Mouse (Mus musculus): ENCODE results near the gene Acaa1a. TPM values are rescaled to one million over a fixed set of nuclear protein-coding genes. Genes with fewer than 3 reads are reported as not detected.

Acaa1a gene
- polyA plus RNA-seq, 1 experiment from 2014 or later: 131 TPM

- ATAC-seq (ENCODE audit: insufficient read depth, low FRiP score): no peak
- Histone ChIP-seq H3K9ac (ENCODE audit: low read length) (peak overlapping the region; percentile 85), H3K36me3 (ENCODE audit: control insufficient read depth, insufficient read depth, low read length) (no peaks in the 10 kb centered on the region), H3K4me1 (ENCODE audit: control insufficient read depth, insufficient read depth, low read length) (no peaks in the 10 kb centered on the region), H3K9me3 (replicated peaks; ENCODE audit: control insufficient read depth, low read length) (no peaks in the 10 kb centered on the region), H3K4me2 (ENCODE audit: low read depth, low read length) (peak overlapping the region; percentile 71), H3K27ac (ENCODE audit: low read length) (no peak overlapping the region), H3K27me3 (ENCODE audit: control insufficient read depth, insufficient read depth, low read length) (no peaks in the 10 kb centered on the region), H3K4me3 (replicated peaks; ENCODE audit: low read length) (peak overlapping the region; percentile 78)
- 13% methylated on average over 7 of the region's 7 CpGs for WGBS
These were observed 18.5 kb upstream of the Acaa1a start for GRCm38 (mm10) chr9:119320946-119321345.

GRCm38 (mm10) chr9:119321392-119322229, 17.9 kb upstream of the Acaa1a start:
- H3K4me3 ChIP-seq (replicated peaks; ENCODE audit: low read length): peak overlapping the region; percentile 78
- no peaks in the 10 kb centered on the region for H3K36me3 ChIP-seq (ENCODE audit: control insufficient read depth, insufficient read depth, low read length)
- peak overlapping the region; percentile 85 for H3K27ac ChIP-seq (ENCODE audit: low read length)
- H3K9me3 ChIP-seq (replicated peaks; ENCODE audit: control insufficient read depth, low read length): no peaks in the 10 kb centered on the region
- WGBS: under 1% methylated on average over 59 of the region's 59 CpGs
- H3K9ac ChIP-seq (ENCODE audit: low read length): peak overlapping the region; percentile 85
- no peaks in the 10 kb centered on the region for H3K27me3 ChIP-seq (ENCODE audit: control insufficient read depth, insufficient read depth, low read length)
- H3K4me1 ChIP-seq (ENCODE audit: control insufficient read depth, insufficient read depth, low read length): no peaks in the 10 kb centered on the region
- peak overlapping the region; percentile 71 for H3K4me2 ChIP-seq (ENCODE audit: low read depth, low read length)
- no peak for ATAC-seq (ENCODE audit: insufficient read depth, low FRiP score)

GRCm38 (mm10) chr9:119322289-119323259, 16.9 kb upstream of the Acaa1a start, which contains the start of gene Oxsr1:
Gene Oxsr1, minus strand, starts transcription at chr9:119322427.
- WGBS: under 1% methylated on average over 76 of the region's 76 CpGs
- H3K4me1 ChIP-seq (ENCODE audit: control insufficient read depth, insufficient read depth, low read length): no peaks in the 10 kb centered on the region
- peak within 1 kb of the TSS; percentile 85 for H3K9ac ChIP-seq (ENCODE audit: low read length)
- H3K27me3 ChIP-seq (ENCODE audit: control insufficient read depth, insufficient read depth, low read length): no peaks in the 10 kb centered on the region
- peak; percentile 98 for ATAC-seq (ENCODE audit: insufficient read depth, low FRiP score)
- peak within 1 kb of the TSS; percentile 71 for H3K4me2 ChIP-seq (ENCODE audit: low read depth, low read length)
- peak within 1 kb of the TSS; percentile 78 for H3K4me3 ChIP-seq (replicated peaks; ENCODE audit: low read length)
- no peaks in the 10 kb centered on the region for H3K36me3 ChIP-seq (ENCODE audit: control insufficient read depth, insufficient read depth, low read length)
- no peaks in the 10 kb centered on the region for H3K9me3 ChIP-seq (replicated peaks; ENCODE audit: control insufficient read depth, low read length)
- H3K27ac ChIP-seq (ENCODE audit: low read length): peak within 1 kb of the TSS; percentile 97

- no peaks in the 10 kb centered on the region for H3K36me3 ChIP-seq (ENCODE audit: control insufficient read depth, insufficient read depth, low read length)
- no peak for ATAC-seq (ENCODE audit: insufficient read depth, low FRiP score)
- no peaks in the 10 kb centered on the region for H3K27me3 ChIP-seq (ENCODE audit: control insufficient read depth, insufficient read depth, low read length)
- peak overlapping the region; percentile 97 for H3K27ac ChIP-seq (ENCODE audit: low read length)
- H3K9ac ChIP-seq (ENCODE audit: low read length): peak overlapping the region; percentile 83
- WGBS: 5% methylated on average over 9 of the region's 9 CpGs
- no peaks in the 10 kb centered on the region for H3K4me1 ChIP-seq (ENCODE audit: control insufficient read depth, insufficient read depth, low read length)
- H3K4me2 ChIP-seq (ENCODE audit: low read depth, low read length): peak overlapping the region; percentile 66
- no peaks in the 10 kb centered on the region for H3K9me3 ChIP-seq (replicated peaks; ENCODE audit: control insufficient read depth, low read length)
- H3K4me3 ChIP-seq (replicated peaks; ENCODE audit: low read length): peak overlapping the region; percentile 78
These were observed 16.2 kb upstream of the Acaa1a start for GRCm38 (mm10) chr9:119323260-119323645.

- Histone ChIP-seq H3K27ac (ENCODE audit: low read length) (no peak overlapping the region), H3K9ac (ENCODE audit: low read length) (no peak overlapping the region), H3K4me2 (ENCODE audit: low read depth, low read length) (no peak overlapping the region), H3K27me3 (ENCODE audit: control insufficient read depth, insufficient read depth, low read length) (no peaks in the 10 kb centered on the region), H3K4me1 (ENCODE audit: control insufficient read depth, insufficient read depth, low read length) (no peaks in the 10 kb centered on the region), H3K9me3 (replicated peaks; ENCODE audit: control insufficient read depth, low read length) (no peaks in the 10 kb centered on the region), H3K36me3 (ENCODE audit: control insufficient read depth, insufficient read depth, low read length) (no peaks in the 10 kb centered on the region), H3K4me3 (replicated peaks; ENCODE audit: low read length) (no peak overlapping the region)
- no peak for ATAC-seq (ENCODE audit: insufficient read depth, low FRiP score)
- 74% methylated on average over 1 of the region's 1 CpGs for WGBS
These were observed 15.3 kb upstream of the Acaa1a start for GRCm38 (mm10) chr9:119324130-119324529.

GRCm38 (mm10) chr9:119328488-119328887, 11.0 kb upstream of the Acaa1a start:
- H3K36me3 ChIP-seq (ENCODE audit: control insufficient read depth, insufficient read depth, low read length): no peaks in the 10 kb centered on the region
- H3K27me3 ChIP-seq (ENCODE audit: control insufficient read depth, insufficient read depth, low read length): no peaks in the 10 kb centered on the region
- no peaks in the 10 kb centered on the region for H3K9me3 ChIP-seq (replicated peaks; ENCODE audit: control insufficient read depth, low read length)
- 65% methylated on average over 3 of the region's 3 CpGs for WGBS
- no peak overlapping the region for H3K4me2 ChIP-seq (ENCODE audit: low read depth, low read length)
- H3K4me1 ChIP-seq (ENCODE audit: control insufficient read depth, insufficient read depth, low read length): no peaks in the 10 kb centered on the region
- H3K4me3 ChIP-seq (replicated peaks; ENCODE audit: low read length): no peak overlapping the region
- no peak for ATAC-seq (ENCODE audit: insufficient read depth, low FRiP score)
- H3K27ac ChIP-seq (ENCODE audit: low read length): no peak overlapping the region
- no peak overlapping the region for H3K9ac ChIP-seq (ENCODE audit: low read length)

- H3K4me1 ChIP-seq (ENCODE audit: control insufficient read depth, insufficient read depth, low read length): peaks cover 5% of the 10 kb centered on the region; the same call in 1 of the 2 replicates
- H3K4me3 ChIP-seq (replicated peaks; ENCODE audit: low read length): peak overlapping the region; percentile 10; the same call in 1 of the 2 replicates
- no peaks in the 10 kb centered on the region for H3K9me3 ChIP-seq (replicated peaks; ENCODE audit: control insufficient read depth, low read length)
- H3K27me3 ChIP-seq (ENCODE audit: control insufficient read depth, insufficient read depth, low read length): no peaks in the 10 kb centered on the region
- no peak overlapping the region for H3K4me2 ChIP-seq (ENCODE audit: low read depth, low read length)
- H3K9ac ChIP-seq (ENCODE audit: low read length): no peak overlapping the region
- peak overlapping the region; percentile 76 for H3K27ac ChIP-seq (ENCODE audit: low read length)
- ATAC-seq (ENCODE audit: insufficient read depth, low FRiP score): peak; percentile 74
- WGBS: 78% methylated on average over 15 of the region's 15 CpGs
- H3K36me3 ChIP-seq (ENCODE audit: control insufficient read depth, insufficient read depth, low read length): no peaks in the 10 kb centered on the region
These were observed 9.1 kb upstream of the Acaa1a start for GRCm38 (mm10) chr9:119330186-119330963.

GRCm38 (mm10) chr9:119334324-119334723, 5.2 kb upstream of the Acaa1a start:
- Histone ChIP-seq H3K4me2 (ENCODE audit: low read depth, low read length) (peak overlapping the region; percentile 3; the same call in 1 of the 2 replicates), H3K27ac (ENCODE audit: low read length) (peak overlapping the region; percentile 19; the same call in 1 of the 2 replicates), H3K27me3 (ENCODE audit: control insufficient read depth, insufficient read depth, low read length) (no peaks in the 10 kb centered on the region), H3K36me3 (ENCODE audit: control insufficient read depth, insufficient read depth, low read length) (no peaks in the 10 kb centered on the region), H3K4me1 (ENCODE audit: control insufficient read depth, insufficient read depth, low read length) (peaks cover 9% of the 10 kb centered on the region), H3K9ac (ENCODE audit: low read length) (peak overlapping the region; percentile 26; the same call in 1 of the 2 replicates), H3K4me3 (replicated peaks; ENCODE audit: low read length) (no peak overlapping the region), H3K9me3 (replicated peaks; ENCODE audit: control insufficient read depth, low read length) (no peaks in the 10 kb centered on the region)
- 41% methylated on average over 10 of the region's 10 CpGs for WGBS
- ATAC-seq (ENCODE audit: insufficient read depth, low FRiP score): no peak
